Mouse (Mus musculus) E14TG2a.4 (cell line): ENCODE data around the gene Mtfr2.

Experiments used
- CTCF ChIP-seq: conservative IDR thresholded peaks from 2 replicates; pipeline ENCODE4 v1.5.1; 2014; ENCODE audit warnings: low read length
- NANOG ChIP-seq: IDR thresholded peaks from 2 replicates; pipeline ENCODE4 v1.6.1; 2014; ENCODE audit warnings: borderline replicate concordance, low read length, mixed read lengths

DNA sequence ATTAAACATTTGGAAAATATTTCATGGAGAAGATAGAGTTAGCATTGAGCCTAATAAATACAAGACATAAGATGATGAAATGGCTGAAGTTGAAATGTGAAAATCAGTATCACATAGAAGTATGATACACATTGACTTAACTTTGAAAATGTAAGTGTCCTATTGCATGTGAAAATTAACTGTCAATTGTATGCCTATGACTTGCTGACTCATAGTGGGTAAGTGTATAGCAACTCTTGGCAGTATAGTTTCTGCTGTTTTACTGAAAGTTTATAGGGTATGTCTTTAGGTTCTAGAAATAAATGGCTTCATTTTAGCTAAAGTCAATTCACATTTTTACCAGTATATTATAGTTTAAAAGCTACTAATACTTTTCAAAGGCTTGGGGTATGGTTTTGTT, 21.3 kb upstream of the Mtfr2 start:
- no peak for TF ChIP-seq CTCF
- no peak for TF ChIP-seq NANOG
